Mouse (Mus musculus) stomach, postnatal 0 days (tissue): Measurements from ENCODE around the gene Tnik. TPM values are rescaled to one million over a fixed set of nuclear protein-coding genes. Genes with fewer than 3 reads are reported as not detected.

Experiments
- ATAC-seq: fragments of 200-750 bp; cut with Nextera tagmentation; 2 replicates; pipeline ENCODE4 v1.8.0; 2017; ENCODE audit not compliant: low FRiP score, low TSS enrichment
- DNase-seq: peaks from one replicate; pipeline ENCODE4 v3.0.0-alpha.2; 2016; ENCODE audit warnings: low spot score
- H3K27ac ChIP-seq: fragments of 300-500 bp; sonication (generic); replicated peaks from 2 replicates; pipeline ENCODE4 v1.5.1; 2014; ENCODE audit warnings: mild to moderate bottlenecking, control low read depth
- H3K27me3 ChIP-seq: fragments of 300-500 bp; sonication (generic); 2 replicates; pipeline ENCODE4 v1.6.1; 2014; ENCODE audit warnings: low read length; ENCODE audit not compliant: control insufficient read depth, insufficient read depth
- H3K36me3 ChIP-seq: fragments of 300-500 bp; sonication (generic); 2 replicates; pipeline ENCODE4 v1.6.1; 2014; ENCODE audit warnings: low read length, mixed read lengths; ENCODE audit not compliant: control insufficient read depth, insufficient read depth
- H3K4me1 ChIP-seq: fragments of 300-500 bp; sonication (generic); replicated peaks from 2 replicates; pipeline ENCODE4 v1.6.1; 2014; ENCODE audit warnings: antibody characterized with exemption; ENCODE audit not compliant: control insufficient read depth, insufficient read depth
- H3K4me2 ChIP-seq: fragments of 300-500 bp; sonication (generic); replicated peaks from 2 replicates; pipeline ENCODE4 v1.6.1; 2014; ENCODE audit warnings: low read depth, mild to moderate bottlenecking, control low read depth, moderate library complexity
- H3K4me3 ChIP-seq: fragments of 300-500 bp; sonication (generic); 2 replicates; pipeline ENCODE4 v1.5.1; 2014; ENCODE audit warnings: low read depth, low read length, control low read depth
- H3K9ac ChIP-seq: fragments of 300-500 bp; sonication (generic); 2 replicates; pipeline ENCODE4 v1.6.1; 2014; ENCODE audit warnings: mild to moderate bottlenecking, low read length, control low read depth, mixed read lengths
- H3K9me3 ChIP-seq: fragments of 300-500 bp; sonication (generic); 2 replicates; pipeline ENCODE4 v1.6.1; 2016; ENCODE audit warnings: low read length; ENCODE audit not compliant: control insufficient read depth
- CTCF ChIP-seq: IDR thresholded peaks from 2 replicates; pipeline ENCODE4 v1.5.1; 2016; ENCODE audit warnings: antibody characterized with exemption, low read depth, mild to moderate bottlenecking, moderate library complexity
- EP300 ChIP-seq: optimal IDR thresholded peaks from 2 replicates; pipeline ENCODE3; 2016; ENCODE audit warnings: antibody characterized with exemption
- WGBS: fragments of 180-500 bp; shearing (Covaris S2); extraction: QIAGEN DNeasy Blood & Tissue Kit; methylation state at CpG from one replicate; pipeline ENCODE4 v1.1.7; 2014; 5-methylcytosine and 5-hydroxymethylcytosine counted together
- microRNA-seq: library from miRNA; unstranded; fragments of <30 nt; microRNA quantifications from one replicate; pipeline ENCODE4, GENCODE M21; 2016
- polyA plus RNA-seq: library from polyadenylated mRNA; unstranded; fragments of >200 nt; fragmentation: Nextera tagmentation; extraction: Ambion mirVana; gene quantifications from 2 replicates; pipeline ENCODE4 v1.2.1, GENCODE M21; 2015

The Tnik gene
- polyA plus RNA-seq, 1 experiment from 2014 or later, result 4.6 TPM

GRCm38 (mm10) chr3:28718521-28718920 lies 455.5 kb downstream of the Tnik start:
- Histone ChIP-seq H3K27me3 (no peaks in the 10 kb centered on the region), H3K9me3 (no peaks in the 10 kb centered on the region), H3K4me2 (no peak overlapping the region), H3K27ac (no peak overlapping the region), H3K4me3 (no peak overlapping the region), H3K9ac (no peak overlapping the region), H3K36me3 (no peaks in the 10 kb centered on the region), H3K4me1 (no peaks in the 10 kb centered on the region)
- no peak for DNase-seq
- no peak for TF ChIP-seq EP300
- no peak for TF ChIP-seq CTCF
- 71% methylated on average over 2 of the region's 2 CpGs for WGBS
- ATAC-seq, result no peak

- H3K4me1 ChIP-seq, result no peaks in the 10 kb centered on the region
- TF ChIP-seq CTCF, result no peak
- no peak for TF ChIP-seq EP300
Observed at GRCm38 (mm10) chr3:28721218-28721617, 458.2 kb downstream of the Tnik start.

GRCm38 (mm10) chr3:28721838-28722237 lies 458.8 kb downstream of the Tnik start:
- Histone ChIP-seq H3K27me3 (no peaks in the 10 kb centered on the region), H3K27ac (no peak overlapping the region), H3K9me3 (no peaks in the 10 kb centered on the region), H3K4me3 (no peak overlapping the region), H3K9ac (no peak overlapping the region), H3K4me1 (no peaks in the 10 kb centered on the region), H3K4me2 (no peak overlapping the region), H3K36me3 (no peaks in the 10 kb centered on the region)
- peak; percentile 58 for DNase-seq
- TF ChIP-seq EP300 (no peak), CTCF (no peak)
- ATAC-seq, result peak; percentile 96
- 50% methylated on average over 7 of the region's 7 CpGs for whole genome bisulfite sequencing

More at GRCm38 (mm10) chr3:28721218-28721617, 458.2 kb downstream of the Tnik start:
- H3K36me3 ChIP-seq, result no peaks in the 10 kb centered on the region
- no peak overlapping the region for H3K4me2 ChIP-seq
- H3K27ac ChIP-seq, result no peak overlapping the region
- no peak for ATAC-seq
- H3K9me3 ChIP-seq, result no peaks in the 10 kb centered on the region
- H3K9ac ChIP-seq, result no peak overlapping the region
- no peak for DNase-seq
- 18% methylated on average over 5 of the region's 5 CpGs for WGBS
- H3K27me3 ChIP-seq, result no peaks in the 10 kb centered on the region
- H3K4me3 ChIP-seq, result no peak overlapping the region

GRCm38 (mm10) chr3:28722531-28722930 lies 459.5 kb downstream of the Tnik start:
- no peaks in the 10 kb centered on the region for H3K4me1 ChIP-seq
- DNase-seq (no peak), ATAC-seq (no peak)
- H3K36me3 ChIP-seq, result no peaks in the 10 kb centered on the region
- no peak overlapping the region for H3K9ac ChIP-seq
- no peak for TF ChIP-seq CTCF
- TF ChIP-seq EP300, result no peak
- H3K27ac ChIP-seq, result no peak overlapping the region
- no peak overlapping the region for H3K4me3 ChIP-seq
- H3K4me2 ChIP-seq, result no peak overlapping the region
- H3K27me3 ChIP-seq, result no peaks in the 10 kb centered on the region
- H3K9me3 ChIP-seq, result no peaks in the 10 kb centered on the region

- H3K9me3 ChIP-seq, result no peaks in the 10 kb centered on the region
- WGBS, result 68% methylated on average over 6 of the region's 6 CpGs
- no peak overlapping the region for H3K9ac ChIP-seq
- no peak overlapping the region for H3K27ac ChIP-seq
- H3K4me2 ChIP-seq, result no peak overlapping the region
- no peak for DNase-seq
- ATAC-seq, result no peak
- no peaks in the 10 kb centered on the region for H3K4me1 ChIP-seq
- no peaks in the 10 kb centered on the region for H3K36me3 ChIP-seq
- TF ChIP-seq CTCF (peak; percentile 50), EP300 (no peak)
- no peak overlapping the region for H3K4me3 ChIP-seq
- H3K27me3 ChIP-seq, result no peaks in the 10 kb centered on the region
Observed at GRCm38 (mm10) chr3:28723534-28723933, 460.5 kb downstream of the Tnik start.

- no peak for ATAC-seq
- H3K9ac ChIP-seq, result no peak overlapping the region
- no peak for DNase-seq
- 68% methylated on average over 13 of the region's 13 CpGs for WGBS
- H3K27ac ChIP-seq, result no peak overlapping the region
- H3K27me3 ChIP-seq, result no peaks in the 10 kb centered on the region
- H3K36me3 ChIP-seq, result no peaks in the 10 kb centered on the region
- no peaks in the 10 kb centered on the region for H3K9me3 ChIP-seq
- no peak overlapping the region for H3K4me3 ChIP-seq
- TF ChIP-seq CTCF, result no peak
- no peak for TF ChIP-seq EP300
- H3K4me2 ChIP-seq, result no peak overlapping the region
- H3K4me1 ChIP-seq, result no peaks in the 10 kb centered on the region
Observed at GRCm38 (mm10) chr3:28725203-28725602, 462.2 kb downstream of the Tnik start.

Small RNA genes within 50 kb of the gene (microRNA-seq; reads per million reads assigned to microRNA genes)
- gene Mir466q, result not detected
